Mouse (Mus musculus): Measurements from ENCODE around the gene Dnajc19. TPM values are rescaled to one million over a fixed set of nuclear protein-coding genes. Genes with fewer than 3 reads are reported as not detected.
"Not testable (repeated sequence)": the region's sequence is repeated elsewhere in the genome, so short reads cannot be mapped to it uniquely, and the experiment has no call there.

The Dnajc19 gene
- polyA plus RNA-seq, 1 experiment from 2014 or later, result 117 TPM

GRCm38 (mm10) chr3:34081929-34082328 is 808 bp upstream of the Dnajc19 start:
- no peak overlapping the region for H3K27ac ChIP-seq (replicated peaks)
- peaks cover 14% of the 10 kb centered on the region for H3K36me3 ChIP-seq
- no peak for ATAC-seq (replicated peaks)
- H3K4me1 ChIP-seq, result peaks cover 20% of the 10 kb centered on the region
- H3K4me2 ChIP-seq (replicated peaks), result peak overlapping the region; percentile 65
- peak overlapping the region; percentile 91 for H3K9ac ChIP-seq (replicated peaks)
- 84% methylated on average over 3 of the region's 3 CpGs for WGBS
- no peaks in the 10 kb centered on the region for H3K27me3 ChIP-seq
- H3K9me3 ChIP-seq, result no peaks in the 10 kb centered on the region
- H3K4me3 ChIP-seq, result peak overlapping the region; percentile 87

DNA sequence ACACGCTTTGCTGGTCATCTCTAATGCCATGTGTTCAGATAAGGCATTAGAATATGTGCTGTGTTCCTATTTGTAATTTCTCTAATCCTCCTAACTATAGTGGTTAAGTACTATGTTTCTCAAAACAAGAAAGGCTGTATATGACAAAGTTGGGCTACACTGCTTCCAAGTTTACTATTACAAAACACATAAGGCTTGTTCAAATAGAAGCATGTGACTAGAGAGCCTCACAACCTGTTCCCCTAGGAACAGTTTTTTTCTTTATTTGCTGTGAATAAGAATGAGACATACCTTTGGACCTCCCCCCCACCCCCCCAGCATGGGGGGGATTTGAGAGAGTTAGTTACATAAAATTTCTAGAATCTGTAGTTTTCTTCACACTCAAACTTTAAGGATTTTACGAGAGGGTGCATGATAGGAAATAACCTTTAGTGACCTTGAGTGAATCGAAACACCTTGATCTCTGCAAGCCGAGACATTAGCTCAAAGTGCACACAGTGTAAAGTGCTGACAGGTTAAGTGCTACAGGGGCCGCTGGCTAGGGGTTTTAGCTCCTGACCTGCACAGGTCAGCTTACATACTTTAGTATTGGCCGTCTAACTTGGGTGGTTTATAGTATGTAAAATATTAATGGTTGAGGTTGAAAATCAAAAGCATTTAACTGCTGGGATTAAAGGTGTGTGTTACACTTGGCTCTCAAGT is 4.9 kb downstream of the Dnajc19 start:
- Histone ChIP-seq H3K4me1 (peaks cover 13% of the 10 kb centered on the region), H3K36me3 (peaks cover 57% of the 10 kb centered on the region), H3K27me3 (no peaks in the 10 kb centered on the region), H3K9ac (replicated peaks) (no peak overlapping the region), H3K4me3 (no peak overlapping the region), H3K9me3 (no peaks in the 10 kb centered on the region), H3K27ac (replicated peaks) (no peak overlapping the region), H3K4me2 (replicated peaks) (no peak overlapping the region)
- no peak for ATAC-seq (replicated peaks)
- WGBS, result 89% methylated on average over 6 of the region's 6 CpGs

- H3K9me3 ChIP-seq, result no peaks in the 10 kb centered on the region
- no peaks in the 10 kb centered on the region for H3K27me3 ChIP-seq
- H3K27ac ChIP-seq (replicated peaks), result no peak overlapping the region
- no peak overlapping the region for H3K4me3 ChIP-seq
- no peak for ATAC-seq (replicated peaks)
- no peak overlapping the region for H3K4me2 ChIP-seq (replicated peaks)
- H3K36me3 ChIP-seq, result peaks cover 56% of the 10 kb centered on the region
- WGBS, result 96% methylated on average over 6 of the region's 6 CpGs
- no peak overlapping the region for H3K9ac ChIP-seq (replicated peaks)
- no peaks in the 10 kb centered on the region for H3K4me1 ChIP-seq
Measured at GRCm38 (mm10) chr3:34072726-34073125, 8.4 kb downstream of the Dnajc19 start.

DNA sequence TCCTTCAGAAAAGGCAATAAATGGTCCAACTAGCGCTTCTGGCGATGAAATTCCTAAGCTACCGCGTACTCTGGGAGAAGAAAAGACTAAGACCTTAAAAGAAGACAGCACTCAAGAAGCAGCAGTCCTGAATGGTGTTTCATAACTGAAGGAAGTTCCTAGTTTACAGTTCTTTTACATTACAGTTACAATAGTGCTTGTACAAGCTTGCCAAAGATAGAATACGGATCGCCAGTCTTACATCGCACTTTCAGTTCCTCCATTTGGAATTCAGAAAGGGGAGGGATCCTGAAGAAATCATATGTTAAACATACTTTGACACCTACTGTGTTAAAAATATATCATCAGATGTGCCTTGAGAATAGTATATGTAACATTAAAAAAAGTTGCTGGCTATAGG is 12.2 kb downstream of the Dnajc19 start:
- WGBS, result 86% methylated on average over 7 of the region's 7 CpGs
- H3K4me3 ChIP-seq; H3K27ac ChIP-seq (replicated peaks); H3K27me3 ChIP-seq; H3K4me1 ChIP-seq; ATAC-seq (replicated peaks); H3K4me2 ChIP-seq (replicated peaks); H3K9me3 ChIP-seq; H3K9ac ChIP-seq (replicated peaks): not testable (repeated sequence)
- H3K36me3 ChIP-seq, result peaks cover 46% of the 10 kb centered on the region

DNA sequence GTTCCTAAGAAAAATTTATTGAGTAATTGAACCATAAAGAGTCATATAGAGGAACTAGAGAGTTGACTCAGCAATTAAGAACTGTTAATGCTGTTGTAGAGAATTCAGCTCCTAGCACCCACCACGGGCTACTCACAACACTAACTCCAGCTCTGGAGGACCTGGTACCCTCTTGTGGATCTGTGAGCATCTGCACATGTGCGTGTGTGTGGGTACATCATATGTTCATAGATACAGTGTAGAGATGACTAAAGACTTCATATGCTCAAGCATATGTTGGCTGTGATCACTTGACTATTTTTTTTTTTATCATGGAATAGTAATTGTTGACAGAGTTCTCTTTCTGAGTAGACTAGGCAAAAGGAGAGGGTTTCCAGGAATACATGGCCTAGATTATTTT is 18.8 kb downstream of the Dnajc19 start:
- Histone ChIP-seq H3K4me3 (no peak overlapping the region), H3K27ac (replicated peaks) (no peak overlapping the region), H3K4me1 (no peaks in the 10 kb centered on the region), H3K36me3 (peaks cover 48% of the 10 kb centered on the region), H3K9ac (replicated peaks) (no peak overlapping the region), H3K4me2 (replicated peaks) (no peak overlapping the region), H3K9me3 (no peaks in the 10 kb centered on the region), H3K27me3 (no peaks in the 10 kb centered on the region)
- ATAC-seq (replicated peaks), result no peak
- 89% methylated on average over 2 of the region's 2 CpGs for WGBS

DNA sequence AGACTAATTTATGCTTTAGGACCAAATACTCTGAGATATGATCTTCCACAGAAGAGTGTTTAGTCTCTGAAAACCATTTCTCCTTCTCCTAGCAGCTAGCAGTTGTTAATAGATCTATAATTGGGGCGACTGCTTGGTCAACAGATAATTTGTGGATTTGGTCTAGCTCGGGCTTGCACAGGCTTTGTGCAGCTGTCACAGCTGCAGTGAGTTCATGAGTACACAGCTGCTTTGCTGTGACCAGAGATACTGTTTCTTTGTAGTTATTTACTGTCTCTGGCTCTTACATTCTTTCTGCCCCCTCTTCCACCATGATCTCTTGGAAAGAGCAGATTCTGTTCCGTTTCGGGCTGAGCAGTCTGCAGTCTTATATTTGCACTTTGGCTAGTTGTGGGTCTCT is 39.1 kb downstream of the Dnajc19 start:
- Histone ChIP-seq H3K36me3 (peaks cover 20% of the 10 kb centered on the region), H3K4me1 (peaks cover 3% of the 10 kb centered on the region), H3K27me3 (no peaks in the 10 kb centered on the region), H3K9ac (replicated peaks) (no peak overlapping the region), H3K27ac (replicated peaks) (no peak overlapping the region), H3K4me3 (no peak overlapping the region), H3K9me3 (no peaks in the 10 kb centered on the region), H3K4me2 (replicated peaks) (no peak overlapping the region)
- no peak for ATAC-seq (replicated peaks)
- 88% methylated on average over 4 of the region's 4 CpGs for WGBS

DNA sequence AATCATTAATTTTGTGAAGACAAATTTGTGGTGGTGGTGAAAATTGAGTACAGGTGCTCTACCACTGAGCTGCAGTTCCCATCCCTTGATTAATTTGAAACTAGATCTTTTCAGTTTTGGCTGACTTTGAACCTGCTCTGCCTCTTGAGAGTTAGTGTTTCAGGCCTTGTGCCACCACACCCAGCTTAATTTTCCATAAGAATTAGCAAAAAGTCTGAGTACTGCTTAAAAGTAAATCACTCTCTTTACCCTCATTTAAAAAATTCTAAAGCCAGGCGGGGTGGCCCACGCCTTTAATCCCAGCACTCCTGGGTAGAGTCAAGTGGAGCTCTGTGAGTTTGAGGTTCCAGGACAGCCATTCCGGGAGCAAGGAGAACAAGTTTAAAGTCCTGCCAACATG is 45.4 kb downstream of the Dnajc19 start:
- H3K4me3 ChIP-seq, result no peak overlapping the region
- no peaks in the 10 kb centered on the region for H3K27me3 ChIP-seq
- H3K36me3 ChIP-seq, result no peaks in the 10 kb centered on the region
- no peaks in the 10 kb centered on the region for H3K9me3 ChIP-seq
- no peak for ATAC-seq (replicated peaks)
- no peak overlapping the region for H3K9ac ChIP-seq (replicated peaks)
- no peak overlapping the region for H3K4me2 ChIP-seq (replicated peaks)
- WGBS, result 76% methylated on average over 3 of the region's 3 CpGs
- no peak overlapping the region for H3K27ac ChIP-seq (replicated peaks)
- H3K4me1 ChIP-seq, result peaks cover 3% of the 10 kb centered on the region; the same call in 1 of the 2 replicates

- no peak for ATAC-seq (replicated peaks)
- Histone ChIP-seq H3K27ac (replicated peaks) (no peak overlapping the region), H3K9ac (replicated peaks) (no peak overlapping the region), H3K4me1 (peaks cover 3% of the 10 kb centered on the region; the same call in 1 of the 2 replicates), H3K9me3 (no peaks in the 10 kb centered on the region), H3K36me3 (no peaks in the 10 kb centered on the region), H3K4me2 (replicated peaks) (no peak overlapping the region), H3K4me3 (no peak overlapping the region), H3K27me3 (no peaks in the 10 kb centered on the region)
- WGBS, result 80% methylated on average over 1 of the region's 1 CpGs
Measured at GRCm38 (mm10) chr3:34034803-34035202, 46.3 kb downstream of the Dnajc19 start.

DNA sequence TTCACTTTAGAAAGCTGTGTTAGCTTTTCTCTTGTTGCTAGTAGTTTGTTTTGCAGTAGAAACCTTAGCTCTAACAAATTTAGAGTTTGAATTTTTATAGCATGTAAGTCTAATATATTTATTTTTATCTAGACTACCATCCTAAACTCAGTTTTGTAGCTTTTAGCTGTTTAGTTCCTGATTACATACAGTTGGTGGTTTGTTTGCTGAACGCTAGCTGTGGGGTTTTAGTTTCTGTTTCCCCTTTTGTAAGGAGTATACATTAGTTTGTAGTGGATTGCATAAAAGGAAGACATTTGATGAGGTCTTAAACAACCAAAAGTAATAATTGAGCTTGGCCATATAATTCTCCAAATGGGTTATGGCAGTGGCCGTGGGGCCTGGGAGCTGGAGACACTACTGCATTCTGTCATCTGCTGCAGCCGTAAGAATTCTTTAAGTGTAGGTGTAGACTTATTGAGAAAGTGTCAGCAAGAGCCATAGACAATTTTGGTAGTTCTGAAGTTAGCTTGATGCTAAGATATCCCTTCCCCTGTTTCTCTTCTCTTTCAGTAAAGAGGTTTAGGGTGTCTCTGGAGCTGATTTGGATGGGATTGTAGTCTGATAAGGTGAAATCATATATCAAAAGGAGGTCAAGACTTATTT is 47.3 kb downstream of the Dnajc19 start:
- no peak overlapping the region for H3K4me2 ChIP-seq (replicated peaks)
- no peaks in the 10 kb centered on the region for H3K9me3 ChIP-seq
- H3K4me1 ChIP-seq, result peaks cover 3% of the 10 kb centered on the region; the same call in 1 of the 2 replicates
- no peak overlapping the region for H3K9ac ChIP-seq (replicated peaks)
- no peaks in the 10 kb centered on the region for H3K27me3 ChIP-seq
- ATAC-seq (replicated peaks), result no peak
- 85% methylated on average over 3 of the region's 3 CpGs for WGBS
- no peaks in the 10 kb centered on the region for H3K36me3 ChIP-seq
- H3K27ac ChIP-seq (replicated peaks), result no peak overlapping the region
- H3K4me3 ChIP-seq, result no peak overlapping the region

GRCm38 (mm10) chr3:34030601-34031000 is 50.5 kb downstream of the Dnajc19 start:
- Histone ChIP-seq H3K27ac (replicated peaks) (no peak overlapping the region), H3K4me2 (replicated peaks) (no peak overlapping the region), H3K9me3 (no peaks in the 10 kb centered on the region), H3K9ac (replicated peaks) (no peak overlapping the region), H3K27me3 (no peaks in the 10 kb centered on the region), H3K4me1 (no peaks in the 10 kb centered on the region), H3K4me3 (no peak overlapping the region), H3K36me3 (no peaks in the 10 kb centered on the region)
- WGBS, result 96% methylated on average over 3 of the region's 3 CpGs
- ATAC-seq (replicated peaks), result no peak

DNA sequence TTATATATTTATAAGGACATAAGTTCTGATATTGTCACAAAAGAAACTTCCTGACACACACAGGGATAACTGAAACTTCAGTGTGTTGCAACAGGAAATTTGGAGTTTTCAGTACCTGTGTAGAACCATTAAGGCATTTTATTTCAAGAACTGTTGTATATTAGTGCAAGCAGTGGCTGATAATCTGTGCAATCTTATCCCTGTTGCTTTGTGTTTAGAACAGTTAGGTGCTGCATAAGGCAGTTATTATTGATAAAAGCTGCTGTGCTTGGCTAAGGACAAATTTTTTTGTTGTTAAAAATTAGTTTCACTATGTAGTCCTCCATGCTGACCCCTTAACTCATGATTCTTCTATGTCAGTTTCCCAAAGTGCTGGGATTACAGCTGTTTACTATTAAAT is 52.2 kb downstream of the Dnajc19 start:
- Histone ChIP-seq H3K9me3 (no peaks in the 10 kb centered on the region), H3K9ac (replicated peaks) (no peak overlapping the region), H3K27ac (replicated peaks) (no peak overlapping the region), H3K27me3 (no peaks in the 10 kb centered on the region), H3K4me2 (replicated peaks) (no peak overlapping the region), H3K4me3 (no peak overlapping the region), H3K36me3 (no peaks in the 10 kb centered on the region), H3K4me1 (peaks cover 3% of the 10 kb centered on the region; the same call in 1 of the 2 replicates)
- no peak for ATAC-seq (replicated peaks)

GRCm38 (mm10) chr3:34021259-34021828 is 59.8 kb downstream of the Dnajc19 start:
- no peaks in the 10 kb centered on the region for H3K36me3 ChIP-seq
- H3K9ac ChIP-seq (replicated peaks), result peak overlapping the region; percentile 91; the same call in 1 of the 2 replicates
- peaks cover 29% of the 10 kb centered on the region for H3K4me1 ChIP-seq
- WGBS, result 51% methylated on average over 4 of the region's 4 CpGs
- no peaks in the 10 kb centered on the region for H3K9me3 ChIP-seq
- H3K27ac ChIP-seq (replicated peaks), result 0 out of 2 replicates have a peak overlapping the region, but pooled peaks have one; percentile 87
- H3K4me2 ChIP-seq (replicated peaks), result peak overlapping the region; percentile 69
- H3K27me3 ChIP-seq, result no peaks in the 10 kb centered on the region
- H3K4me3 ChIP-seq, result peak overlapping the region; percentile 96
- ATAC-seq (replicated peaks), result no peak
